Mouse (Mus musculus): ENCODE results near the gene Ccser1. TPM values are rescaled to one million over a fixed set of nuclear protein-coding genes. Genes with fewer than 3 reads are reported as not detected.

Ccser1 gene
- polyA plus RNA-seq, 1 experiment from 2014 or later = 2.0 TPM

DNA sequence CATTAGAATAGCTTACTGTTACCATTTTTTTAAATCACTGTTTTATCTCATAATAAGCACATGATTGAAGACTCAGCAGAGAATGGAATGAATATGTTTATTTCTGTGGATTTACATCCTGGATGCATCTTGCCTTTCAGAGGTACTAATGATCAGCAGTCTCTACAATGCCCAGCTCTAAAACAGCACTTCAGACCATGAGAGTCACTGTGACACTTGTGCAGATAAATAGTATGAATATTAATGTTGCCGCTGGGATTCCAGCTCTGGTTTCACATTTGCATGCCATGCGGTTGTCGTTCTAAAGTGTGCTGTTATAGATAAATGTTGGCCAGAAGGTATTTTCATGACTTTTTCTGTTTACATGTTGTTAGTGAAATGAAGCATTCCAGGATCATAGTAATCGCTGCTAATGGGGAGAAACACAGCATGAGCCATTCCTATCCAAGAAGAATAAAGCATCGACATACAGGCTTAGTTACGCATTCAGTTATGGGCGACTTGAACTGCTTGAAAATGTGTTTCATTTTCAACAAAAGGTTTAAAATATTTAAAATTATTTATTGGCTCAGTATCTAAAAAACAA, 363.4 kb downstream of the Ccser1 start:
- WGBS = 69% methylated on average over 7 of the region's 7 CpGs
- DNase-seq (ENCODE audit: low spot score) = no peak
- no peaks in the 10 kb centered on the region for H3K9me3 ChIP-seq (replicated peaks)
- H3K4me3 ChIP-seq = no peak overlapping the region
- no peaks in the 10 kb centered on the region for H3K36me3 ChIP-seq
- peaks cover 5% of the 10 kb centered on the region for H3K4me1 ChIP-seq
- no peak overlapping the region for H3K27ac ChIP-seq (replicated peaks)
- H3K27me3 ChIP-seq (ENCODE audit: low read depth, poor library complexity, severe bottlenecking) = no peaks in the 10 kb centered on the region

DNA sequence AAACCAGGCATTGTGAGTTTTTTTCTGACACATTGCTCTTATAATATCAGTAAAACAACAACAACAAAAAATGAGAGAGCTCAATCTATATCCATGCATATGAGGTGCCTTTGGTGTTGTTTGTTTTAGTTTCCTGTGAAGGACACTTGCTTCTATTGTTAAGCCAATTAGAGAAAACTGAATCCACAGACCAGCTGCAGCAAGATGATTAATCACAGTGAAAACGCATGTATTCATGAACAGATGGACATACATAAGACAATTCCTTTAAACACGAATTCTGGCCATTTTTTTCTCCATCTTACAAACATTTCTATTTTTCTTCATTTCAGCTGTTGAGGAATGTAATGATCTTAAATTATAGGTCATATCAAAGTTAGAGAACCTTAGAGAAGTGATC, 387.4 kb downstream of the Ccser1 start:
- no peaks in the 10 kb centered on the region for H3K9me3 ChIP-seq (replicated peaks)
- H3K27me3 ChIP-seq (ENCODE audit: low read depth, poor library complexity, severe bottlenecking) = no peaks in the 10 kb centered on the region
- H3K27ac ChIP-seq (replicated peaks) = no peak overlapping the region
- H3K4me3 ChIP-seq = no peak overlapping the region
- no peaks in the 10 kb centered on the region for H3K4me1 ChIP-seq
- 90% methylated on average over 2 of the region's 2 CpGs for WGBS
- DNase-seq (ENCODE audit: low spot score) = no peak
- no peaks in the 10 kb centered on the region for H3K36me3 ChIP-seq

DNA sequence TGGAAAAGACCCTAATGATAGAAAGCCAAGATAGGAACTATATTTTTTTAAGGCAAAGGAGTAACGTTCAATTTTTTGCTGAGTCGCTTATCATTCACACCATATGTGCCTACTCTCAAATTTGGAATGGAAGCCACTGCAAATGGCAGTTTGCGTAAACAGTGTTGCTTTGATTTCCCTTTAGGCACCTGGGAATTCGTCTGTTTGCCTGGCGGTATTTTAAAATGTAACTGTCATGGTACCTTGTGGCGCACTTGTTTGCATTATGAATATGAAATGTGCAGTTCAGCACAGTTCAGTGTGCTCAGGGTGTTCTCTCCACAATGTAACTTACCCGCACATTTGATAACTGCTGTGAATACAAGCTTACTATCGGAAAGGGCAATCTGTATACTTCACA, 387.8 kb downstream of the Ccser1 start:
- Histone ChIP-seq H3K27me3 (ENCODE audit: low read depth, poor library complexity, severe bottlenecking) (no peaks in the 10 kb centered on the region), H3K4me3 (no peak overlapping the region), H3K27ac (replicated peaks) (no peak overlapping the region), H3K4me1 (no peaks in the 10 kb centered on the region), H3K36me3 (no peaks in the 10 kb centered on the region), H3K9me3 (replicated peaks) (no peaks in the 10 kb centered on the region)
- 95% methylated on average over 8 of the region's 8 CpGs for WGBS
- no peak for DNase-seq (ENCODE audit: low spot score)

DNA sequence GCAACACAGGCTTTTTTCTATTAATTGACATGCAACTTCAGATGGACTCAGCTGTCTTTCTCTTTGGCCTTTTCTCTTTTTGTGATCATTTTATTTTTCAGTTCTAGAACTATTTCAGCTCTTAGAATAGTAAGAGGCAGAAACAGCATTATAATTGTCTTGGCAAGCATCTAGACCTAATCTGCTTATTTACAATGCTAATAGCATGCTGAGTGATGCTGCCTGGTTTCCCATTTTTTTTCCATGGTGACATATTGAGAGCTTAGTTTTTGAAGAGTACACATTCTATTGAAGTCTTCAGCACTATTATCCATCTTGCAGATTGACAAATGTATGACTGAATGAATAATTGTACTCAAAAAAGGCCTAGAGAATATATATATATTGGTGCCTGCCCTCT, 401.6 kb downstream of the Ccser1 start:
- H3K36me3 ChIP-seq = no peaks in the 10 kb centered on the region
- no peaks in the 10 kb centered on the region for H3K9me3 ChIP-seq (replicated peaks)
- H3K4me3 ChIP-seq = no peak overlapping the region
- no peak overlapping the region for H3K27ac ChIP-seq (replicated peaks)
- H3K27me3 ChIP-seq (ENCODE audit: low read depth, poor library complexity, severe bottlenecking) = no peaks in the 10 kb centered on the region
- no peaks in the 10 kb centered on the region for H3K4me1 ChIP-seq
- DNase-seq (ENCODE audit: low spot score) = no peak

DNA sequence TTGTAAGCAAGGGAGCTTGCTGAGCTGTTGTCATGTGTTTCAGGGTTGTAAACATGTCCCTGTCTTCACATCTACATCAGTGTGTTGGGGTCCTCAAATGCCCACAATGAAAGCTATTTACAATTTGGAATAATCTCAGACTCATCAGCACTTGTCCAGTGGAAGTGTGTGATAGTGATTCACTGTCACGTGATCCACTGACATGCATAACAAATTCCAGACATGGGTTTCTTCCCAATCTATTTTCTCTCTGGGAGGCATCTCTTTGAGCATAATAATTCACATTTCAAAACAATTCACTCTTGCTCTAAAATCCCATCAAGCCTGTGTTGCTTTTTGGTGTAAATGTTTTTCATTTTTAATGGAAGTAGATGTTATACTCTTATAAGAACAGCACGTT, 408.9 kb downstream of the Ccser1 start:
- Histone ChIP-seq H3K36me3 (no peaks in the 10 kb centered on the region), H3K4me3 (no peak overlapping the region), H3K27ac (replicated peaks) (no peak overlapping the region), H3K27me3 (ENCODE audit: low read depth, poor library complexity, severe bottlenecking) (no peaks in the 10 kb centered on the region), H3K9me3 (replicated peaks) (no peaks in the 10 kb centered on the region), H3K4me1 (no peaks in the 10 kb centered on the region)
- no peak for DNase-seq (ENCODE audit: low spot score)
- 82% methylated on average over 2 of the region's 2 CpGs for WGBS

DNA sequence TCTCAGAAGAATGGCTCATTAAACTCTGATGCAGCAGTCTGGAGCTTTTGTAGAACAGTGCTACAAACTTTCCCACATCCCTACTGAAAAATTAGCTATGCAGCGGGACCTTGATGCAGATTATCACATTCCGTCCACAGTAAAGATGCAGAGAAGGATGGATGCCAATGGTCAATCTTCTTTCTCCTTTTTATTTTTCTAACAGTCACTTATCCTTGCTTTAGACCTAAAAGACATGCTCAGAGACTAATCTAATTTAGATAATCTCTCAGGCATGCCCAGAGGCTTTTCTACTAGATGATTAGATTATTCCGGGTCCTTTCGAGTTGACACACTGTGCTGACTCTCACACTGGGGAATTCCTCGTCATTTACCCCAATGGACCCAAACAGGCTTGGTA, 421.8 kb downstream of the Ccser1 start:
- Histone ChIP-seq H3K36me3 (no peaks in the 10 kb centered on the region), H3K9me3 (replicated peaks) (no peaks in the 10 kb centered on the region), H3K27me3 (ENCODE audit: low read depth, poor library complexity, severe bottlenecking) (peaks cover 53% of the 10 kb centered on the region; the same call in 1 of the 2 replicates), H3K27ac (replicated peaks) (no peak overlapping the region), H3K4me1 (peaks cover 12% of the 10 kb centered on the region), H3K4me3 (no peak overlapping the region)
- DNase-seq (ENCODE audit: low spot score) = peak; percentile 23
- 42% methylated on average over 5 of the region's 5 CpGs for WGBS

DNA sequence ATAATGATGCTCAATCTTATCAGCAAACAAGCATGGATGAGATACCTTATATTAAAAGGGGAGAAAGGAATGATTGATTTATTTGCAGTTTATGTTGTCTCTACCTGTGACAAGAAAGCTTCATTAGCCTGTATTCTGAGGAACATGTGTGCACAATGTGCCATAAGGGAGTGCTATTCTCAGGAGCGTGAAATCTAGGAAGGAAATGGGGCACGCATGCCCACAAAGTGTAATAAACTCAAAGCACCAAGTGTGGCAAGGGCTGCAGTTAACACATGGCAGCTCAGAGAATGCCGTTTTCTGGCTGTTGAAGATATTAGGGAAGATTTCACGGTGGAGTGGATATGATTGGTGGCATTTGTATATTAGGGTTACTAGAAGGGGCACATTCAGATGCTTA, 434.8 kb downstream of the Ccser1 start:
- Histone ChIP-seq H3K27ac (replicated peaks) (no peak overlapping the region), H3K4me3 (no peak overlapping the region), H3K9me3 (replicated peaks) (no peaks in the 10 kb centered on the region), H3K4me1 (no peaks in the 10 kb centered on the region), H3K36me3 (no peaks in the 10 kb centered on the region), H3K27me3 (ENCODE audit: low read depth, poor library complexity, severe bottlenecking) (no peaks in the 10 kb centered on the region)
- WGBS = 88% methylated on average over 4 of the region's 4 CpGs
- no peak for DNase-seq (ENCODE audit: low spot score)

DNA sequence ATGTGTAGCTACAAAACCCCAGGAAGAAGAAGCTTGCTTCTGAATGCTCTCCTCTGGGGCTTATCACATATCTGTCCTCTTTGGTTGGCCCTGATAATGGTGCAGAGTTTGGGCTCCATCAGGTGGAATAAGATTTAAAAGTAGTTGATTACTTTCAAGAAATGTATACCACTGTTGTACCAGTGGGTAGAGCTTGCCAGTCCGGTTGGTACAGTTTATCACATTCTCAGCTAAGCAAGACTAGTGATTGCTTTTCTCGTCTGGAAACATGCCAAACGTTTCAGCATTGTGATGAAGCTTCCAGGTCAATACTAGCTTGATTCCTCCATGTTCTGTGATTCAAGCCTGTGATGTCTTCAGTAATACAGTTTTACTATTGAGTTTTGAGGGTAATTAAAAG, 441.6 kb downstream of the Ccser1 start:
- no peak for DNase-seq (ENCODE audit: low spot score)
- no peak overlapping the region for H3K4me3 ChIP-seq

DNA sequence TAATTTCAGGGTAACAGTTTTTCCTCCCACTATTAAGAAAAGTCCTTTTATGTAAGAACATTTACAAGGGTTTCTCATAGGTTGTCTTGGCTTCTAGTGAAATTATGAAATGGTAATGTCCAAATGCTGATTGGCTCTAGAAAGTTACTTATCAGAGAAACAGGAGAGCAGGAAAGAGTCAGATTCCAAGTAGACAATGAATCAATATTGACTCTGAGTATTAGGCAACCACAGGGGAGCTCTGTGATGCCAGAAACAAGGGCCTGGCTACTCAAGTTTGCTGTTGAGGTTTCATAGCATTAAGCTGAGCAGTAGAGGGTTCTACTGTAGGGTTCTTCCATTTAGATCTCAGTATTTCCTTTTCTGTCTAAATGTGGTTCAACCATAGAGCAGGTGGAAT, 481.3 kb downstream of the Ccser1 start:
- Histone ChIP-seq H3K4me3 (no peak overlapping the region), H3K27me3 (ENCODE audit: low read depth, poor library complexity, severe bottlenecking) (no peaks in the 10 kb centered on the region), H3K9me3 (replicated peaks) (no peaks in the 10 kb centered on the region), H3K27ac (replicated peaks) (no peak overlapping the region), H3K36me3 (no peaks in the 10 kb centered on the region), H3K4me1 (no peaks in the 10 kb centered on the region)
- no peak for DNase-seq (ENCODE audit: low spot score)

More for the DNA sequence above, 441.6 kb downstream of the Ccser1 start:
- Histone ChIP-seq H3K9me3 (replicated peaks) (no peaks in the 10 kb centered on the region), H3K4me1 (no peaks in the 10 kb centered on the region), H3K27ac (replicated peaks) (no peak overlapping the region), H3K36me3 (no peaks in the 10 kb centered on the region), H3K27me3 (ENCODE audit: low read depth, poor library complexity, severe bottlenecking) (no peaks in the 10 kb centered on the region)
- WGBS = 83% methylated on average over 3 of the region's 3 CpGs

DNA sequence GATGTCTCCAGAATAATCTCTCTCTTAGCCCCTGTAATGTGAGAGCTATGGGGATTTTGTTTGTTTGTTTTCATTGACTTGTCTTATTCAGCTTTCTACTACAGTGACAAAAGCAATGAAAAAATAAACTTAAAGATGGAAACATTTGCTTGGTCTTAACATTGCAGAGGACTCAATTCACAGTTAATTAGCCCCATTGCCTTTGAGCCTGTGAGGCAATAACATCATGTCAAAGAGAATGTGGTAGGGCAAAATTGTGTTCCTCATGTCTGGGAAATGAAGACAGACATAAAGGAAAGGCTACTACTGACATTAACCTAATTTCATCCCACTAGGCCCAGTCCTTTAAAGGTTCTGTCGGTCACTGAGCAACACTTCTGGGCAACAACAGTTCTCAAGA, 484.4 kb downstream of the Ccser1 start:
- 88% methylated on average over 1 of the region's 1 CpGs for WGBS

DNA sequence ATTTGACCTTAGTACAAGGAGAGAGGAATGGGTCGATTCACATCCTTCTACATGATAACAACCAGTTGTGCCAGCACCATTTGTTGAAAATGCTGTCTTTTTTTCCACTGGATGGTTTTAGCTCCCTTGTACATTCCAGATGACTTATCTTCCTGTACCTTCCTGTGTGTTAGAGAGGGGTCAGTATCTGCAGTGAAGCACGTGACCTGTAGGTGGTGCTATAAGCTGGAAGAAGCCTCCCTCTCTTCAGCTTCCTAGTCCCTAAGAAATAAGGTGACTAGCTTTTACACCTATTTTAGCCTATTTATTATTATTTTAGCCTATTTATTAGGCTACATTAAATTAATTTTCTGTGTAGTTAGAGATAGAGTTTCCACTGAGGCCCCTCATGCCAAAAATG, 506.9 kb downstream of the Ccser1 start:
- 28% methylated on average over 2 of the region's 2 CpGs for WGBS
- no peak for DNase-seq (ENCODE audit: low spot score)
- Histone ChIP-seq H3K4me1 (no peaks in the 10 kb centered on the region), H3K36me3 (no peaks in the 10 kb centered on the region), H3K9me3 (replicated peaks) (no peaks in the 10 kb centered on the region), H3K27ac (replicated peaks) (no peak overlapping the region), H3K27me3 (ENCODE audit: low read depth, poor library complexity, severe bottlenecking) (no peaks in the 10 kb centered on the region), H3K4me3 (no peak overlapping the region)

More for the DNA sequence above, 484.4 kb downstream of the Ccser1 start:
- Histone ChIP-seq H3K36me3 (no peaks in the 10 kb centered on the region), H3K27me3 (ENCODE audit: low read depth, poor library complexity, severe bottlenecking) (no peaks in the 10 kb centered on the region), H3K9me3 (replicated peaks) (no peaks in the 10 kb centered on the region), H3K27ac (replicated peaks) (no peak overlapping the region), H3K4me3 (no peak overlapping the region), H3K4me1 (no peaks in the 10 kb centered on the region)
- DNase-seq (ENCODE audit: low spot score) = no peak

DNA sequence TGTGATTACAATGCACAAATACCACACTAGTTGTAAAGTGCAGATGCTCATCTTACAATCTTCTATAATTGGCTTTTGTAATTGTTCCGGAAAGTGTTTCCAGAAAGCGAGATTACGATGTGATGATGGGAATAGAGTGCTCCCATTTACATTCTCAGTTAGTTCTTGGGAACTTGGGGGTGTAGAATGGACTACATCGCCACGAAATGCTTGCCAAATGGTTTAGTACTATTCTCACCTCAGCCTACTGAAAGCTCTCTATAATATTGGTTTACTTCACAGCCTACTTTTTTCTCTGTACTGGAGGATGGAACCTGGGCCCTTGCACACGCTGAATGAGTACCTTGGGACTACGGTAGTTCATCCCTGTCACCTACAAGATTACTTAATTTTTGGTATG, 522.9 kb downstream of the Ccser1 start:
- 92% methylated on average over 7 of the region's 7 CpGs for WGBS
- no peaks in the 10 kb centered on the region for H3K9me3 ChIP-seq (replicated peaks)
- no peaks in the 10 kb centered on the region for H3K4me1 ChIP-seq
- H3K27me3 ChIP-seq (ENCODE audit: low read depth, poor library complexity, severe bottlenecking) = no peaks in the 10 kb centered on the region
- DNase-seq (ENCODE audit: low spot score) = no peak
- H3K36me3 ChIP-seq = no peaks in the 10 kb centered on the region
- H3K27ac ChIP-seq (replicated peaks) = no peak overlapping the region
- H3K4me3 ChIP-seq = no peak overlapping the region

DNA sequence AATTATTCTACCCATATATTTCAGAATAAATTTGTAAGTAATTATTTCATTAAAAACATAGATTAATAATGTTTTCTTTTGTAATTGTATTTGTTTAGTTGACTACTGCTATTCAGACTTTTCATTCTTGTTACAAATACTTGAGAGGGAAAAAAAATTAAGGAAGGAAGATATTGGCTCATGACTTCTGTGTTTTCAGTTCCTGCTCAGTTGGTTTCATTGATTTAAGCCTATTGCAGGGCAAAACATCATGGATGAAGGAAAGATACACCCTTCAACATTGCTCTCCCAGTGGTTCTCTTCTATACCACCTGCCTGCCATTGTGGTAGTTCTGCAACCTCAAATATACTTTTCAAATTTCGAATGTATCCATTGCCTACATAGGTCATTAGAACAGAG, 541.1 kb downstream of the Ccser1 start:
- Histone ChIP-seq H3K4me1 (no peaks in the 10 kb centered on the region), H3K4me3 (no peak overlapping the region), H3K36me3 (no peaks in the 10 kb centered on the region), H3K27me3 (ENCODE audit: low read depth, poor library complexity, severe bottlenecking) (no peaks in the 10 kb centered on the region), H3K27ac (replicated peaks) (no peak overlapping the region), H3K9me3 (replicated peaks) (no peaks in the 10 kb centered on the region)
- WGBS = 83% methylated on average over 1 of the region's 1 CpGs
- no peak for DNase-seq (ENCODE audit: low spot score)

DNA sequence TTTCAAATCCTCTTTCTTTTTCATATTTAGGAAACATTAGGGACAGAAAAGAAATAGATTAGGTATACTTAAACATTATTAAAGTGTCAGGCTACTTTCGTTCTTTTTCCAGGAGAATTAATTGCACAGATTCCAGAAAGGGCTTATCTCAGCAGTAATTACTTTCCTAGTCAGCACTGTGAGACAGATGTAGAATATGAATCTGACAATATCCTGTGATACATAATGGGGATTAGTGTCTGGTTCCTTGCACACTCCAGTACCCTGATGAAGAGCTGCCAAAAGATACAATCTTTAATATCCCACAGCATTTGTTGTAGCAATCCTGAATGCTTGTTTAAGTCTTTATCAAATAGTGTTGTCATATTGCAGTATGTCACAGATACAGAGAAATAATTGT, 548.9 kb downstream of the Ccser1 start:
- Histone ChIP-seq H3K4me1 (no peaks in the 10 kb centered on the region), H3K4me3 (no peak overlapping the region), H3K27ac (replicated peaks) (no peak overlapping the region), H3K27me3 (ENCODE audit: low read depth, poor library complexity, severe bottlenecking) (no peaks in the 10 kb centered on the region), H3K36me3 (no peaks in the 10 kb centered on the region), H3K9me3 (replicated peaks) (no peaks in the 10 kb centered on the region)
- no peak for DNase-seq (ENCODE audit: low spot score)
- WGBS = 64% methylated on average over 1 of the region's 1 CpGs
